Mouse (Mus musculus) retina, adult 2 months (tissue): ENCODE data around the gene Fblim1.

Source experiments
- DNase-seq: peaks from one replicate; pipeline ENCODE4 v3.0.0-alpha.2; 2012; ENCODE audit warnings: low read depth, low spot score

Gene Fblim1

GRCm38 (mm10) chr4:141599251-141600141 lies 6.4 kb downstream of the Fblim1 start:
- no peak for DNase-seq

DNA sequence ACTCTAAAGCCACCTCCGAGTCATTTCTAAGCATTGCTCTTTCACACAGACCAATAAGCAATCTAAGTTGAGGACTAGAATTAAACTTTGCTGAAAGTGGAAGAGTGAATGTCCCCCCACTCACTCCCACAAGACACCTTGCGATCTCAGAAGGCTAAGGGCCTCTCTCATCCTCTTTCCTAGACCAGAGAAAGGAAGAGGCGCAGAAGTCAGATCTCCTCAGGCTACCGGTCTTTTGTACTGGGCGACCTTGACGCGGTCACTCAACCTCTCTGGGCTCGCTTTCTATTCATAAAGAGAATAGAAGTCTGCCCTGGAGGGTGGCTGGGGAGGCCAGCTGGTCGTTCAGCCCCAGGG lies 7.0 kb downstream of the Fblim1 start:
- no peak for DNase-seq

DNA sequence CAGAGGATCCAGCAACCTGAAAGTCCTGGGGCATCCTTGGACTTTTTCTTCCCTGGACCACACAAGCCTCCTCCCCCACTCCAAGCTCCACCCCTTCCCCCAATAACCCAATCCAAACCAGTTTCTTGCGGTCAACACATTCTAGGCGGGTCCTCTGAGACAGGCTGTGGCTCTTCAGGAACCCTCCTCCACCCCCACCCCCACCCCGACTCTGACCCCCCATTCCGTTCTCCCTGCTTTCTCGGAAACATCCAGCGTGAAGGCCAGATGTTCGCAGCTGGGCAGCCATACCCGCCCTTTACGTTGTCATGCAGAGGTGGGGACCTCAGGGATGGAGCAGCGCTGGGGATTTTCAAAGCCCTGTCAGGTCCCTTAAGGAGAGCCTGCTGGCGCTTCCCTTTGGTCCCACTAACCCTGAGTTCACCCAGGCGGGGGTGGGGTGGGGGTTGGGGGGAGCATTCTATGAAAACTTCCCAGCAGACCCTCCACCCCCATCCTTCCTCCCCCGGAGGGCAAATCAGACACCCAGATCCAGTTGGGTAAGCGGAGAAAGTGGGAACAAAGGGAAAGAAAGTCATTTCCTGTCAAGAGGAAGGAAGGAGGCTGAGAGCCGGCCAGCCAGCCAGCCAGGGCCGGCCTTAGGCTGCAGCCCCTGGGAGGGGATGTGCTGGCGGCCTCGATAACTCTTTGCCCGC lies 7.5 kb downstream of the Fblim1 start:
- no peak for DNase-seq

DNA sequence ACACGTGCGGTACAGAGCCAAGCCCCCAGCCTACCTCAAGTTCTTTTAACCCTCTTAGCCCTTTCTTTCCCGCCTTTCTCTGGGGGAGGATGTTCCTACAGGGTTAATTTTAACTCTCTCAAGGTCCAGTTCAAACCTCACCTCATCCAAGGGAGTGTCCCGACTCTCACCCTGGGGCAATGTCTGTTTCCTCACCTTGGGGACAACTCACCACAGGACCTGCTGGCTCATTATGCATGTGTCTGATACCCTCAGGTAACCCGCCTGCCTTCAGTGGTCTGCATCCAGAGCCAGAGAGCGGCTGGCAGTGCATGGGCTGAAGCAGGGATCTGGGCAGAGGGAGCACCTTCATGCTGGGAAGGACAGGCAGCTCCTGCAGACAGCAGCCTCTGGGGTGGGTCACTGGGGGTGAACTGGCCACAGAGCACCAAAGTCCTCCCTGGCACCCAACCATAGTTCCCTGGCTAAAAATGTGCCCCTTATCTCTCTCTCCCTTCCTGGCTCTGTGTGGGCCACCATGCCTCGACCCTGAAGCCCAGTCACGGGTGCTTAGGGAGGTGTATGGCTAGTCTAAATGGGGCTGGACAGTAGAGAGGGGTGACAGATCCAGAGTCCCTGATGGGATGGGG lies 9.1 kb downstream of the Fblim1 start:
- DNase-seq: no peak

GRCm38 (mm10) chr4:141595605-141596268 lies 10.2 kb downstream of the Fblim1 start:
- no peak for DNase-seq

- DNase-seq: no peak
Observed at GRCm38 (mm10) chr4:141595138-141595537, 10.8 kb downstream of the Fblim1 start.

- DNase-seq: no peak
Observed at GRCm38 (mm10) chr4:141591547-141591946, 14.3 kb downstream of the Fblim1 start.

DNA sequence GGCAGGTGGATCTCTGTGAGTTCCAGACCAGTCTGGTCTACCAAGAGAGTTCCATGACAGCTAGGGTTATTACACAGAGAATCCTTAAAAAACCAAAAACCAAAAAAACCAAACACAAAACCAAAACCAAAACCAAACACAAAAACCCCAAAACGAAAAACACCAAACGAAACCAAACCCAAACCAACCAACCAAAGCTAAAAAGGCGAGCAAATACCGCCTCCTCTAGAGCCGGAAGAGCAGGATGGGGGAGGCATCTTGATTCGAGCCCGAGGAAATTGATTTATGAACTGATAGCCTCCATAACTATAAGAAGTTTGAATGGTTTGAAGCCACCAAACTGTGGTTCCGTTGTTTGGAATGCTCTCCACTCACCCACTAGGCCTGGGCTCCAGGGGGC lies 22.0 kb downstream of the Fblim1 start:
- no peak for DNase-seq

GRCm38 (mm10) chr4:141581051-141581450 lies 24.8 kb downstream of the Fblim1 start:
- DNase-seq: no peak

DNA sequence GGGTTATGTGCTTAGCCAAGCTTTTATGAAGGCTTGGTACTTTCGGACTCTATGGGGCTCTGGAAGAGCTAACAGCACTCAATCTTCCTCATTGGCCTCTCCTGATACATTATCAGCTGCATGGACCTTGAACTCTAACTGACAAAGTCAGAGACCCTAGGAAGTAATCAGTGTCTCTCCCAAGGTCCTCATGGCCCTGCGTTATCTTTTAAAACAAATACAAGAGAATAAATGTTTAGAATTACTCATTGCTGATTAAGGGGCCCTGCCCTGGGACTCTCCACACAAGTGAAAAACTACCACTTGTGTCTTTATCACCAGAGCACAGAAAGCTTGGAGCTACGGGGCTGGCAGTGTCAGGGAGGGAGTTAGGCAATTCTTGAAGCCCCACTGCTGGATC lies 27.1 kb downstream of the Fblim1 start:
- DNase-seq: no peak

- no peak for DNase-seq
Observed at GRCm38 (mm10) chr4:141576877-141577276, 29.0 kb downstream of the Fblim1 start.

- DNase-seq: no peak
Observed at GRCm38 (mm10) chr4:141576404-141576803, 29.5 kb downstream of the Fblim1 start.

- peak; percentile 42 for DNase-seq
Observed at GRCm38 (mm10) chr4:141574789-141575702, 30.9 kb downstream of the Fblim1 start.

- DNase-seq: no peak
Observed at GRCm38 (mm10) chr4:141573359-141573966, 32.4 kb downstream of the Fblim1 start.

GRCm38 (mm10) chr4:141572668-141573358 lies 33.1 kb downstream of the Fblim1 start:
- no peak for DNase-seq

- DNase-seq: no peak
Observed at GRCm38 (mm10) chr4:141571934-141572333, 34.0 kb downstream of the Fblim1 start.

GRCm38 (mm10) chr4:141571337-141571739 lies 34.6 kb downstream of the Fblim1 start:
- DNase-seq: no peak

DNA sequence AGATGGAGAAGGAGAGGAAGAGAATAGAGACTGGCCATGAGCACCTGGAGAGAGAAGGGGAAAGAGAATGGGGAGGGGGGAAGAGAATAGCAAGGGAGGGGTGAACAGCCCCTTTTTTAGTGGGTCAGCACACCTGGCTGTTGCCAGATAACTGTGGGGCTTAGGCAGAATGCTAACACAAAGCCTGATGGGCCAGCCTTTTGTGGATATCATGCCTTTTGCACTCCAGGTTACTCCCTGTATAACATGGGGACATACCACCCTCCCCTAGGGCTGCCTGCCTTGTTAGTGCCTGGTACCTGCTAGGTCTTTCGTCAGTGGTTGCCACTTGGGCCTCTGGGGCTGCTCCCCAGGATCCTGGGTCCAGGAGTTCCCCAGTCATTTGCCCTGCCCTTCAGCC lies 35.1 kb downstream of the Fblim1 start:
- DNase-seq: no peak

- DNase-seq: no peak
Observed at GRCm38 (mm10) chr4:141570004-141570403, 35.9 kb downstream of the Fblim1 start.

DNA sequence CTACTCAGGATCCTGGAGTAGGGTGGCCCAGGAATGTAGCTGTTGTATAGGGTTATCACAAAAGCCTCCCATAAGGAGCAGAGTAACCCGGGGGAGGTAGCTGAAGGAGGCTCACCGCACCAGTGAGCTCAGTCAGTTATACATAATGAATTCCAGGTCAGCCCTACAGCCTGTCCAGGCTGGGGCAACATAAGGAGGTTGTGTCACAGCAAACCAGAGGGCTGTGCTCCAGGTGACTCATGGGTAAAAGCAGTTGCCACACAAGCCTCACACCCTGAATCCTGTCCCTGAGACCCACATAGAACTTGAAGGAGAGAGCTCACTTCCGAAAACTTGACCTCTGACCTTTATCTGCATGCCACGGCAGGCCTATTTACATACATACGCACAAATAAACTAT lies 36.9 kb downstream of the Fblim1 start:
- DNase-seq: no peak
